Mouse (Mus musculus) cerebellum, adult 2 months (tissue): Measurements from ENCODE around the gene Spock1.

Experiments used
- CTCF ChIP-seq: fragments of 200-500 bp; IDR thresholded peaks from 2 replicates; pipeline ENCODE4 v1.5.1; 2011; ENCODE audit warnings: low read depth, mild to moderate bottlenecking, control low read depth, low read length, moderate library complexity, borderline replicate concordance; ENCODE audit not compliant: insufficient read depth
- POLR2A ChIP-seq: fragments of 200-500 bp; IDR thresholded peaks from 2 replicates; pipeline ENCODE4 v1.6.1; 2011; ENCODE audit warnings: low read length, control low read depth, borderline replicate concordance; ENCODE audit not compliant: insufficient read depth

DNA sequence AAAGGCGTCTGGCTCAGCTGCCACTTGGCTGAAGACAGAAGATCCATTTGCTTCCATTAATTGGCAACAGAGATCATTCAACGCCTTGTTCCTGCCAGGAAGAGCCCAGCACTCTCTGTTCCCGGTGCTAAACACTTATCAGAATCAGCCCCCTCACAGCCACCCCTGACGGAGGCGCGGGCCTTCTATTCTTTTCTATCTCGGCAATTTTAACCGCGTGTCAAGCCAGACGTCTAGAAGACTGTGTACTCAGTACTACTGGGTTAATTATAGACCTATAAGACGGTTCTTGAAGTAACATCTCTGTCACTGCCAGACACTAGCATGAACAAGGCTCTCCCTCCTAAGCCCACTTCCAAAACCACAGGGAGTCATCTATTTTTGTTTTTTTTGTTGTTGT lies 222.9 kb downstream of the Spock1 start:
- no peak for TF ChIP-seq POLR2A
- no peak for TF ChIP-seq CTCF
